Mouse (Mus musculus) layer of hippocampus, postnatal 36 days (tissue): ENCODE measurements at regions not wholly inside any gene's neighbourhood (a gene's known extent, or its start where the extent isn't known, plus 50 kb on each side); places are given as distances from the start of the nearest gene placed in this dataset.

ENCODE experiments used
- DNase-seq, 2 experiments: peaks; one replicate each; pipeline ENCODE4 v3.0.0; 2022

DNA sequence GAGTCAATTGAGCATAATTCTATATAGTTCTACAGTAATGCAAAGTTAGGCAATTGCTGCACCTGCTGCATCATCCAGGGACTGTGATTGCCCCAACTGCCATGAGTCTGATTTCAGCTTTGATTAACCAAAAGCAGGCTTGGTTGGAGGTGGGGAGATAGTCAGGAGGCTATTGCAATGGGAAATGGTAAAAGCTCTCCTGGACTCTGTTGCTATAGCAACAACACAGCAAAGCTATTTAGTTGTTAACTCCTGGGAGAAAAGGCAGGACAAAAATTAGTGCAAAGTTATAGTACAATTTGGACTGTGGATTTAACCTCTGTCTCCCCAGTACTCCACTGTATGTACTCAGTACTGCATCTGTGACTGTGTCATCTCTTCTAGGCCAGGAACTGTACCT is 51.7 kb upstream of the Rasgrf1 start:
- DNase-seq, result no peak

DNA sequence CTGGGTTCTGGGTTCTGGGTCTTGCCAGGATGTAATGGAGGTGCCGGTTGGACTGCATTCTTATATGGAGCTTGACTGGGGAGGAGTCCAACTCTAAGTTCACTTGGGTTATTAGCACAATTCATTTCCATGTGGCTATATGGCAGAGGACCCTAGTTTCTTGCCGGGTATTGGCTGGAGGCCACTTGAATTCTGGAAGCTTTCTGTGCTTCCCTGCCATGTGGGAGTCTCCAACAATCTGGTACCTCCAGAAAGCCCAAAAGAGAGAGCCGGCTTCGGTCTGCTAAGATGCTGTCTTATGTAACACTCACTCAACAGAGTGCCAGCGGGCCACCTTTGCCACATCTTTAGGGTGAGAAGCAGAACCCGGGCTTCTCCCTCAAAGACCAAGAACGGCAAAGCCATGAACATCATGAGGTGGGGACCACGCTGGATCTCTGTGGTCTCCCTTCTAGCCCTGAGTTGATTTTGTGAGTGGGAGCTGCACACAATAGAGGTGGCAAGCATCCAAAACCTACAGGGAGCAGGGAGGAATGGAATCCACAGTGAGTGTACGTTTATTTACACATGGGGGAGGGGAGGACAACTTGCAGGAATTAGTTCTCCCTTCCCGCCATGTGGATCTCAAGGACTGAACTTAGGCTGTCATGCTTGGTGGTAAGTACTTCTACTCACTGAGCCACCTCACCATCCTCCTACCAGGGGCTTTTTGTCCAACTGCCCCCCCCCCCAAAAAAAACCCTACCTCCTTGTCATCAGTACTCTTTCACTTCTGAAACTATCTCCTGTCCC is 59.0 kb upstream of the Rasgrf1 start:
- peak; percentile 73 to 74 for DNase-seq

DNA sequence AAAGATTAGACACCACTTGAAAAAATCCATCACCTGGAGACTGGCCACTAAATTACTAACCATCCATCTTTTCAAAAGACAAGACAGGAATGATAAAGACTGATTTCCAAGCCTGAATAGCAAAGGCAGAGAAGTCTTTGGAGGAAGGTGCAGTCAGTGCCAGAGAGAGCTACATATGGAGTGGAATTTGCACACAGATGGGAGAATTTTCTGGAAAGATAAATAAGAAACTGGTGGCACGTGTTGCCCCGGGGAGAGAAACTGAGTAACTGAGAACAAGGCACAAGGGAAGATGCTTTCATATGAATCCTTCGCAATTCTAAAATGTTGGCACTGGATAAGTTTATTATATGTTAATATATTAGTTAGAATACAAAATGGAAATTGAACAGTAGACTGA is 59.8 kb upstream of the Rasgrf1 start:
- DNase-seq, result no peak

DNA sequence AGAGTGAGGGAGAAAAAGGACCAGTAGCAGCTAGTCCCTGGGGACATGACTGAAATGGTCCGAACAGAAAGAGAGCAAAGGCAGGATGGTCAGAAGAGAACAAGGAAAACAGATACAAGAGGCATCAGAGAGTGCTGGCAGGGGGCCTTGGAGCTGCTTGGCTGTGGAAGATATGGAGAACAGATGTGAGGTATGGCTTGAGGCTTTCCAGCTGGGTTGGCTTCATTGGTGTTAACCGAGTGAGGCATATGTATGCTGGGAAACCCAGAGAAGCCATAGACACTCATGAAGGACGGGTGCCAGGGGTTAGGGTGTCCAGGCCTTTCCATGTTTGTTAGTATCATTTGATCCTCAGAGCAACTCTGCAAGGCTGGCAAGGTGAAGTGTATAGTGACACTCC is 61.1 kb upstream of the Rasgrf1 start:
- no peak for DNase-seq

DNA sequence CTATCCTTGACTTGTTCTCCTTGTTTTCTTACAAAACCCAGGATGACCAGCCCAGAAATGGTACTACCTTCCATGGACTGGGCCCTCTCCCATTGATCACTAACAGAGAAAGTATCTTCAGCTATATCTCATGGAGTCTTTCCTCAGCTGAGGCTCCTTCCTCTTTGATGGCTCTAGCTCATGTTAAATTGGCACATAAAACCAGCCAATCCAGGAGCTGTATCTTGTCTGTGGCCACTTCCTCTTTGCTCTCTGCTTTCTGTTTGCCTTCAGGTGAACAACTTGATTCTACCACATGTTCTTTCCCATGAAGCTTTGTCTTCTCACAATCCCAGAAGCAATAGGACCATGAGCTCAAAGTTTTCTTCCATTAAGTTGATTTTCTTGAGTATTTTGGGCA is 62.7 kb upstream of the Rasgrf1 start:
- no peak for DNase-seq

DNA sequence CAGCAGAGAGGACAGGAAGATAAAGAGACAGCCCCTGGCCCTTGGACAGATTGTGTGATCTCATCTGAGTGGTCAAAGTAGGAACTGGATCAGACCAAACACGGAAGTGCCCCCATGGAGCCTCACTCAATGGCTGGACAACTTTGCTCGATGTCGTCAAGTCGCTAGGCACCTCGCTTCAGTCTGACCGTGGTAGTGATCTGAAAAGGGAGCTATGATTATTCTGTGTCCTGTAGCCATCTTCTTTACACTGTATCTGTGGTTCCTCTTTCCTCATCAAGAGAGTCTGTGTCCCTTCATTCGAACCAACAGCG is 67.0 kb upstream of the Rasgrf1 start:
- DNase-seq, result no peak

DNA sequence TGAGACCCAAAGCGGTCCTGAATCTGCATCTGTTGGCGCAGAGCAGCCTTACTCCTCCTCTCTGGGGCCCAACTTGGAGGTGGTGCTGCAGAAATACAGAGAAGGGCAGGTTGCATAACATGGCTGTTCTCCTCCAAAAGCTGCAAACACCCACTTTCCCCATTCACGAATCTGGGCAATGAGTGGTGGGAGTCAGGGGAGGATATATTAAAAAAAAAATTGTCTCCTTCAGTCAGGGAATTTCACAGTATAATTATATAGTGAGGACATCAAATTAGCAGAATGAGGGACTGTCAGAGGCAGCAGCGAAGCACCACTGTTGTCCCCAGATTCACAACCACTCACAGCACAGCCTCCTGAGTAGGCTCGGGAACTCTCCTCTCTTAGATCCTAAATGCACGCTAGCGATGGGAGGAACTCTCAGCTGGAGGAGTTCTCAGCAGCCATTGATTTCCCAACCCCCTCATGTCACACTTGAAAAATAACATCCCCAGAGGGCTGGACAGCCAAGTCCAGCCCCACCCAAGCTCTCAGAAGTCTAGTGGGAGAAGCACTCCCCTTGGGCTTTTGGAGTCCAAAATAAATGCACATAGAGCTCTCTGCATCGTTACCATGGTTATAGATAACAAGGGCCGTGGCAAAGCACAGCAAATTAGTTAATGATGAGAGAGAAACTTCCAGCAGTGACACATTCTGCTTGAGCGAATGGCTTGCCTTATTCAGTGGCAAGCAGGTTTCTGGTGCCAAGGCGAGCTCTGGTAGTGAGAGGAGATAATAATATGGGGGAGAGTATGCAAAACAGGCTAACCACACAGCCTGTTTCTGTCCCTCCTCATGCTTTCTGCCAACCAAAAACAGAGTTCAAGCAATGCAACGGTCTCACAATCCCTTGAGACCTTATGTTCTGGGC is 67.6 kb upstream of the Rasgrf1 start:
- peak; percentile 46 to 51 for DNase-seq

DNA sequence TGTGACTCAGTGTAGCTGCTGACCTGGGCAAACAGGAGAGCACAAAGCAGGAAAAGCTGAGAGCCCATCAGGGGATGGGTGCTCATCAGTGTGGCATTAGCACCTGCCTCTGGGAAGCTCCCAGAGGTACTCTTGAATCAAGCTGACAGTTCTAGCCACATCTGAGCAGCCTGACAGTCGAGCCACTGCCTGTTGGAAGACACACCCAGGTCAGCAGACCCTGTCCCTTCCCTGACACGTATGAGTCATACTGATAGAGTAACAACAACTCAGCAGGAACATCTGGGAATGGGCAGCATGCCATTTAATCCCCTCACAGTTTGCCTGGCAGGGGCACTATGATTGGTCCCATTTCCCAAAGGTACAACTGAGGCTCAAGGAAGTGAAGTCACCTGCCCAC is 68.3 kb upstream of the Rasgrf1 start:
- DNase-seq, result no peak

DNA sequence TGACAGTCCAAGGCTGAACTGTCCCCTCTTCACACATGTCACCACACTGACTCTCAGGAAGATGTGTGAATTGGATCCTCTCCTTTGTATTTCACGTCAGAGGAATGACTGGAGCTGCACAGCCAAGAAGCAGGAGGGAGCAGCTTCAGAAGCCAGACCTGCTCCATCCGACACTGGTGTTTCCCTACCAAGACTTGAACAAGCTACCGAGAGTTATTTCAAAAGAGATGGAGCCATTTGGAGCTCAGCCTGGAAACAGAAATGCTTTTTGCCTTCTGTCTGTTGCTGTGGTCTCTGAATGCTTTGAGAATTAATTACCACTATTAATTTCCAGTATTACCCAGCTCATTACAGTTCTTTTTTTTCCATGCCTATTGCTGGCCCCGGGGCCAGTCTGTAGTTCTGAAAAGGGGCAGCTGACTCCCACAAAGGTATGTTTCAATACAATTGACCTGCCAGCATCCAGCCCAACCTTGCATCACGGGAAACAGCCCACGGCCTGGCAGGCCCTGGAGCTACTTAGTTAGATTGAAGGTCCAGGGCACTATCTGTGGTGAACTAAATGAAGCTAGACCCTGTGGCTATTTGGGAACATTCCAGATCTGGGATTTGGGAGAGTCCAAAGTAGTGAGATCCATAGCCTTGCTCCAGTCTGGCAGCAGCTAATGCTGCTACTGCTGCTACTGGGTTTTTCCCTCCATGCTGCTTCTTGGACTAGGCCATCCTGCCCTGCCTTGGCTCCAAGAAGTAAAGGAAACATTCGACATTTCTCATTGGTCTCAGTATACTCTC is 73.1 kb upstream of the Rasgrf1 start:
- DNase-seq, result no peak

DNA sequence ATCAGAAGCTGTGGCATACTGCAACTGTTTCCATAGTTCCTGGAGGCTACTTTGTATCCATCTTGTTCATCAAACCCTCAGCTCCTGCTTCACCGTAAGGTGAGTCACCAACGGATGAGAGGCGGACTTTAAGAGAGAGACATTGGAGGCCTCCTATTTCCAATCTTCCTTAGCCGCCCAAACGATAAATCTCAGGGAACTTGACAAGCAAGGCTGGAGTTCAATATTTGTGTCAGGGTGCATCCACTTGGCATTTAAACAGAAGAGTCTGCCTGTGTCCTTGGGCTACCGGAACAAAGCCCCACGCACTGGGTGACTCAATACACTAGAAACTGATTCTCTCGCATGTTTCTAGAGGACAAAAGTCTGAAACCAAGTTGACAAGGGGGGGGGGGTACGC is 76.1 kb upstream of the Rasgrf1 start:
- no peak for DNase-seq

DNA sequence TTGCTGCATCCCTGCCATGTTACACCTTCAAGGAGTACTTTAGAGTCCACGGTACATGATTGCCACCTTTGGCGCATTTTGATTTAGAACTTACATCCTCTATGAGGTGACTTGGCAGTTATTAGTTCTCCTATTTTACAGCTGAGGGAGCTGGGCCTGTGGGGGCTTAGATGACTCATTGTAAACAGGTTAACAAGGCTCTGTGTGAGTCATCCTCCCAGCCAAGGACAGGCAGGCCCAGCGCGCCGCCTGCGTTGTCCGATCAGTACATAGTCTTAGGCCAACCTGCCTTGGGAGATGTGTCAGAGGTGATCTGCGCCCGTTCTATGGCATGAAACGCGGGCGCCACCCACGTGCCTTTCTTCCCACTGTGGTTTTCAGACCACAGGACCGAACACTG is 77.9 kb upstream of the Rasgrf1 start:
- no peak for DNase-seq

DNA sequence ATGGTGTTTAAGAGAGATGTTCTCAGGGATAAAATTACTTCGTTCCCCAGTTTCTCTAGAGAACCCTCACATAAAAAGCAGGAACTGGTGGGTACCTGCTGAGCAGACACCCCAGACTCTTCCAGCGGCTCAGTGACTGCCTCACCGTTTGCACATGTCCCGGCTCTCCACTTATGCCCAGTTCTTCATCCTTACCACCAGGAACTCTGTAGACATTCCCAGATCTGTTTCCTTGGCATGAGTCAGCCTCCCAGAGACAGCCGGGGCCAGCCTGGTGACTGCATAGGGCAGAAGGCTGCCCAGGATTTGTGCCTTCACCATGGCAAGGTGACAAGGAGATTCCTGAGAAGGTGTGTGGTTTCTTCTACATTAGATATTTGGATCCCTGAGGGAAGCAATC is 81.6 kb upstream of the Rasgrf1 start:
- no peak for DNase-seq

DNA sequence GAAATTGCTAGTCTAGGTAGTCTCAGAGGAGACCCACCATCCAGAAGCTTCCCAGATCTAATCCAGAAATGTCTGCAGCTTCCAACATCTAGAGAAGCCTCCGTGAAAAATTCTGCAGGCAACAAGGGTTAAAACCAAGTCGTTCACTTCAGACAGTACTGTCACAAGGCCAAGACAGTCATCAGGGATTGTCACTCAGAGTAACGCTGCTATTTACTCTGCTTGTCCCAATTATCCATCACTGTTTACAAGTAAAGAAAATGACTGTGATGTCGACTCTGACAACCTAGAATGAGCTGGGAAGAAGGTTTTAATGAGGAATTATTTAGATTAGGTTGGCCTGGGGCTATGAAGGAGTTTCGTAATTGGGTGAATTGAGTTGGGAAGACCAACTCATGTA is 82.1 kb upstream of the Rasgrf1 start:
- DNase-seq, result no peak

DNA sequence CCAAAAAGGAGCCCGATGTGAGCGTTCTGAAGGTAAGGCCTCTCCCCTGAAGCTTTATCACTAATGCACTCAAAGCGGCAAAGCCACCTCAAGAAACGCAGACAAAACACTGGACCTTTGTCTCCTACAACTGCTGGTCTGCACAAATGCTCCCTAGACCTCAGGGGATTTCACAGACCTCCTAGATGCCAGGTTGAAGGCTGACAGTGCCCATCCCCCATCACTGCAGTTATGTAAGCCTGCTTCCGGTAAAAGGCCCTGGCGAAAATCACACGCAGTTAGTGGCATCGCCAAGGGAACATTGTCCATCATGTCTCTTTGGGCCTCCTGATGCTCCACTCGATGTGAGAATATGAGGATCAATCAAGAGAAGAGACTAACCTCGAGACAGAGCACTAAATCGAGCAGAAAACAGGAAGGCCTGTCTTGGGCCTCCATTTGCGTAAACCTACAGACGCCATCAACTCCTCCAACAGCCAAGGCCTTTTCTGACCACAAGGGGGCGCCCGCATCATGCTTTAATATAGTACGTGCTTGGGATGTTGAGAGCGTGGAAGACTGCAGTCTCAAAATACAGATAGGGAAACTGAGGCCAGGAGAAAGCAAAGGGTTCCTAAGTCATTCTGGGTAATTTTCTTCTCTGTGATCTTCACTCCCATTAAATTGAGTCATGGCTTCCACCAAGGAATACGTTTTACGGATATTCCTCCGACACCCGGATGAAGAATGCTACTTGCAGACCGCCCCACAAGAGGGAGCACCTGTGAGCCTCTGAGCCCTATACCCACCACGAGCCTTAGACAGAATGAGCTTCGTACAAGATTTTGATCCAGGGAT is 82.8 kb upstream of the Rasgrf1 start:
- peak; percentile 88 for DNase-seq

DNA sequence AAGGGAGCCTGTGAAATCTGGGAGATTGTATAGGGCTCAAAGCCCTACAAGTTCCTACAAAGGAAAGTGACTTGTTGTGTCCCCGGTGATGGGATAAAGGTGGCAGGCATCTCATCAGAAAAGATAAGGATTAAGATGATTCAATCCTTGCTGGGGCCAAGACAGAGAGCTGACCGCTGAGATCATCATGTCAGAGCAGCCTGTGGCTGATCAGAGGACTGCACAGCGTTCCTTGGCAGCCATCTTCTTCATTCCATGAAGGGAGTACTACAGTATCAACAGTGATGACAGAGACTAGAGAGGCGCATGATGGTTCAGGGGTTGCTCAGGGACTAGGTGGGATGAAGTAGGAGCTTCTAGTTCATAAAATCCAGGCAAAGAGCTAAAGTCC is 83.6 kb upstream of the Ankrd34c start:
- no peak for DNase-seq

DNA sequence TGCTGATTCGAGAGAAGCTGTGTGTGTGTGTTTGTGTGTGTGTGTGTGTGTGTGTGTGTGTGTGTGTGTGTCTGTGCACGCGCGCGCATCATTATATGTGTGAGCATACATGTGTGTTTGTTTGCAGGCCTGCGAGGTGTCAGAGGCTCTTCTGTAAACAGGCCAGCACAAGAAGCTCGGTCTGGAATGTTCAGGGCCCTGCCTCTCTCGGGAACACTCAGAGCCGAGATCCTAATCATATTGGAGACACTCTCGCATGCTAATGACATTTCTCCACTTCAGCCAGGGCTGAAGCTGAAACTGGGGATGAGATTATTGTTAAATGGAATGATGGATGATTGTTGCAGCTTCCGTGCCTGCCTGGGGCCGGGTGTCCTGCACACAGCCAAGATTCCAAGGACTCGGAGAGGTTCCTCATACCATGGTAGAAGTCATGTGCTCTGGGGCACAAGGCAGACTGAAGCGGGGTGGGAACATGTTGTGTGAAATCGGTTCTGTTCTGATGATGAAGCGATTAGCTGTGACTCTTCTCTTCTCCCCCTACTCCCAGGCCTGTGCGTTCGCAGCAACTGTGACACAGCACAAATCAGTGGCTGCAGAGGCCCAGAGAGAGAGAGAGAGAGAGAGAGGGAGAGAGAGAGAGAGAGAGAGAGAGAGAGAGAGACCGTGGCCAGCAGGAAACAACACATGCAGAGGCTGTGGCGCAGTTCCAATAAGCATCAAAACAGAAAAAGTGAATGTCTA is 83.0 kb upstream of the Ankrd34c start:
- peak in 1 of 2 experiments; percentile 15 for DNase-seq

DNA sequence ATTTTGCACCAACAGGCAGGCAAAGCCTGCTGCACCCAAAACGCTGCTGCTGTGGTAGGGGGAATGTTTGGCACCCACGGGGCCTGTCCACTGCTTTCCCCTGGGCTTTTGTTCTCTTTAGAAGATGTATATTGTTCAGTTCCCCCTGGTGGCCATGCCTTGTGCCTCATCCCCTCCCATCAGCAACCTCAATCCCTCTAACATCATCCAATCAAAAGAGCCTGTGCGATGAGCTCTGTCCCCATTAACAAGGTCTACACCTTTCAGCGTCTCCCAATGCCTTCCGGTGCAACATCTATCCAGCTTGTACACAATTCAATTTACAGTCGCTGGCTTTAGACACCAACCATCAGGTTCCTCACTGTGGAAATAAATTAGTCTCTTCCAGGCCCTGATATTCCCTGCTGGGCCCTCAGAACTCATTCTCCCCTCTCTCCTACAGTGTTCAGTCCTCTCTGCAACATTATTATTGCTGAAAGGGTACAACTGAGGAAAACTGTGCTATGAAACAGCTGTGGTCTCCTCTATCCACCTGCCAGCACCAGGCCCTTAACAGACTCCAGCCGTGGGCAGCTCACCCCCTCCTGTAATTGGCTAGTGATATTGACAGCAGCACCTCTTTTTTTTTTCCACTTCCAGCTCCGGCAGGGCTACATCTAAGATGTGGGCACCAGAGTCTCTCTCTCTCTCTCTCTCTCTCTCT is 75.5 kb upstream of the Ankrd34c start:
- DNase-seq, result no peak

DNA sequence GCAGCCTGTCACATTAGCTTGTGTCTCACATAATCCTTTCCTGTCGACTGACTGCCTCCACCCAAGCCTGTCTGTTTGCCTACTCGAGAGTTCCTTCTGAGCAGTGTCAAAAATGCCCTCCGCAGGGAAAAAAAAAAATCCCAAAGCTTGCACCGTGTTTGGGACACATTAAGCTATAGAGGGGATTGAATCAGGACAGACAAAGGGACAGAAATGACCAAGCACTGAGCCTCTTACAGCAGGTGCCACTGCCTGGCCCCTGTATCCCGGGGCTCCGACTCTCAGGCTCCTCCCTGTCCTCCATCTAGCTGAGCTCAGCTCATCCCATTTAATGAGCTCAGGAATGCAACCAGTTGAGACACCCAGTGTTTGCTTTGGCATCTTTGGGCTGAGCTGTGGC is 69.1 kb upstream of the Ankrd34c start:
- no peak for DNase-seq

DNA sequence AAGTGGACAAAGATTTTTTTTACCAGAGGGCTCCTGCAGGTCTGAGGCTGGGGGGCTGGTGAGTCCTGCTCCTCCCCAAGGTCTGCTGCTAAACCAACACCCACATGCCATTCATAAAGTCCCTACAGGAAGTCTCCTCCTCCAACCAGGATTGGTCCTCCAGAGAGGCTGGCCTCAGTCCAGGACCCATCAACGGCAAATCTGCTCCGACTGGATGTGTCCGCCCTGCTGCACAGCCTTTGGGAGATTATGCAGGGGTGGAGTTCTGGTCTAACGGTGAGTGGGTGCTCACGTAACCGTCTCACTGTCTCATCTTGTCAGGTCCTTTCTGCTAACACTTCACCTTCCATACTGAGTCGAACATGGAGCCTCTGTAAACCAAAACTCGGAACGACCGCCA is 64.4 kb upstream of the Ankrd34c start:
- DNase-seq, result no peak

DNA sequence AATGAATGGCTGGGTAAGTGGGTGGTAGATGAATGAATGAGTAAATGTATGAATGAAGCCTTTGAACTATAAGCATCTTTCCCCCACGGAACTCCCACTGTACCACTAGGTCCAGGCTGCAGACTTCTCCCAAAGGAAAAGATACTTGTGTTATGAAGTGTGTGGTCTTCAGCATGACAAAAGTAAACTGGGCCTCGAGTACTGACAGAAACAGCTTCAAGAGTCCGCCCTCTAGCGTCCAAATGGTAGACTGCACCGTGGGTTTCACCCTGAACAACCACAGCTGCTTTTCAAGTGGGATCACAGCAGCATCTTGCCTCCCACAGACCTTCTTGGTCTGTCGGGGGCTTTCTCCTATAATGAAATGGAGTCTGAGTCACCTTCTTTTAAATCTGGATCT is 54.7 kb upstream of the Ankrd34c start:
- DNase-seq, result peak; percentile 56 to 69

DNA sequence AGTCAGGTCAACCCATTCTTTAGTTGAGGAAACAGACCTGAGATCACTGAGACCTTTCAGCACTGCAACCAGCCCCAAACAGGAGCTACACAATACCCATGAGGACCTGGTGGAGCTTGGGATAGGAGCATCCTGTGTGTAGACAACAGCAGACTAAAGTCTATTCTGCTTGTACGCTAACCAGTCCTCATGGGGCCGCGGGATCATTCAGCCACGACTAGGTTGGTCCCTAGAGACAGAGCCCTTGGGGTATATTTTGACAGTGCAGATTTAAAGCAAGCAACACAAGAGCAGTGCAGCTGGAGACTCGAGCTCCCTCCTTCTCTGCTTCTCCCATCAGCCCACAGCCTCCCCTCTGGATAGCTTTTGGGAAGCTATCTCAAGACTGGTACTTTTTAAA is 51.7 kb upstream of the Ankrd34c start:
- no peak for DNase-seq
